Mouse (Mus musculus) neural tube, embryonic 14.5 days (tissue): Measurements from ENCODE around the gene Aco1. TPM values are rescaled to one million over a fixed set of nuclear protein-coding genes. Genes with fewer than 3 reads are reported as not detected.
"Not testable (repeated sequence)": the region's sequence is repeated elsewhere in the genome, so short reads cannot be mapped to it uniquely, and the experiment has no call there.

Experiments
- ATAC-seq: fragments of 200-750 bp; cut with Nextera tagmentation; 2 replicates; pipeline ENCODE4 v1.8.0; 2017; ENCODE audit warnings: low read depth, mild to moderate bottlenecking, moderate TSS enrichment, moderate library complexity
- H3K27ac ChIP-seq: fragments of 300-500 bp; sonication (generic); 2 replicates; pipeline ENCODE4 v1.5.1; 2014; ENCODE audit warnings: low read depth, mild to moderate bottlenecking, control low read depth, low read length, moderate library complexity, mixed read lengths
- H3K27me3 ChIP-seq: fragments of 300-500 bp; sonication (generic); 2 replicates; pipeline ENCODE4 v1.6.1; 2014; ENCODE audit warnings: low read length; ENCODE audit not compliant: control insufficient read depth, insufficient read depth
- H3K36me3 ChIP-seq: fragments of 300-500 bp; sonication (generic); 2 replicates; pipeline ENCODE4 v1.6.1; 2014; ENCODE audit warnings: low read length, mixed read lengths; ENCODE audit not compliant: control insufficient read depth, insufficient read depth
- H3K4me1 ChIP-seq: fragments of 300-500 bp; sonication (generic); 2 replicates; pipeline ENCODE4 v1.6.1; 2014; ENCODE audit warnings: low read length; ENCODE audit not compliant: control insufficient read depth, insufficient read depth
- H3K4me2 ChIP-seq: fragments of 300-500 bp; sonication (generic); 2 replicates; pipeline ENCODE4 v1.6.1; 2014; ENCODE audit warnings: mild to moderate bottlenecking, low read depth, low read length, control low read depth
- H3K4me3 ChIP-seq: fragments of 300-500 bp; sonication (generic); 2 replicates; pipeline ENCODE4 v1.5.1; 2014; ENCODE audit warnings: low read depth, low read length, control low read depth, mixed read lengths
- H3K9ac ChIP-seq: fragments of 300-500 bp; sonication (generic); replicated peaks from 2 replicates; pipeline ENCODE4 v1.6.1; 2014; ENCODE audit warnings: low read depth, mild to moderate bottlenecking, control low read depth, low read length, mixed read lengths
- H3K9me3 ChIP-seq: fragments of 300-500 bp; sonication (generic); 2 replicates; pipeline ENCODE4 v1.6.1; 2016; ENCODE audit warnings: low read length; ENCODE audit not compliant: control insufficient read depth
- WGBS: fragments of 180-500 bp; shearing (Covaris S2); extraction: QIAGEN DNeasy Blood & Tissue Kit; methylation state at CpG from one replicate; pipeline ENCODE4 v1.1.7; 2014; 5-methylcytosine and 5-hydroxymethylcytosine counted together
- polyA plus RNA-seq: library from polyadenylated mRNA; unstranded; fragments of >200 nt; fragmentation: Nextera tagmentation; extraction: Ambion mirVana; gene quantifications from 2 replicates; pipeline ENCODE4 v1.2.1, GENCODE M21; 2014

Aco1 gene
- polyA plus RNA-seq = 41.8 and 48.3 TPM in 2 replicates

GRCm38 (mm10) chr4:40142743-40143532 lies at the start of gene Aco1:
Gene Aco1 (plus strand): TSS chr4:40143081.
- H3K36me3 ChIP-seq = no peaks in the 10 kb centered on the region
- H3K4me1 ChIP-seq = peaks cover 12% of the 10 kb centered on the region
- H3K9me3 ChIP-seq = no peaks in the 10 kb centered on the region
- no peaks in the 10 kb centered on the region for H3K27me3 ChIP-seq
- peak; percentile 97 for ATAC-seq
- H3K4me2 ChIP-seq = peak within 1 kb of the TSS; percentile 61
- under 1% methylated on average over 46 of the region's 46 CpGs for WGBS
- H3K27ac ChIP-seq = peak within 1 kb of the TSS; percentile 91
- H3K9ac ChIP-seq = peak within 1 kb of the TSS; percentile 76
- peak within 1 kb of the TSS; percentile 93 for H3K4me3 ChIP-seq

GRCm38 (mm10) chr4:40094974-40095373 lies 47.9 kb upstream of the Aco1 start:
- Histone ChIP-seq H3K27ac (no peak overlapping the region), H3K36me3 (no peaks in the 10 kb centered on the region), H3K9ac (no peak overlapping the region), H3K4me2 (no peak overlapping the region), H3K4me1 (no peaks in the 10 kb centered on the region), H3K4me3 (no peak overlapping the region), H3K27me3 (no peaks in the 10 kb centered on the region), H3K9me3 (no peaks in the 10 kb centered on the region)
- 78% methylated on average over 2 of the region's 2 CpGs for WGBS
- no peak for ATAC-seq

GRCm38 (mm10) chr4:40102996-40103395 lies 39.9 kb upstream of the Aco1 start:
- no peak overlapping the region for H3K4me2 ChIP-seq
- ATAC-seq = no peak
- no peaks in the 10 kb centered on the region for H3K36me3 ChIP-seq
- no peak overlapping the region for H3K27ac ChIP-seq
- H3K9me3 ChIP-seq = no peaks in the 10 kb centered on the region
- H3K4me3 ChIP-seq = no peak overlapping the region
- 95% methylated on average over 1 of the region's 1 CpGs for WGBS
- no peaks in the 10 kb centered on the region for H3K27me3 ChIP-seq
- H3K9ac ChIP-seq = no peak overlapping the region
- no peaks in the 10 kb centered on the region for H3K4me1 ChIP-seq

GRCm38 (mm10) chr4:40106004-40106536 lies 36.8 kb upstream of the Aco1 start:
- no peak overlapping the region for H3K4me2 ChIP-seq
- no peak overlapping the region for H3K9ac ChIP-seq
- H3K27me3 ChIP-seq = no peaks in the 10 kb centered on the region
- 20% methylated on average over 8 of the region's 8 CpGs for WGBS
- H3K36me3 ChIP-seq = no peaks in the 10 kb centered on the region
- H3K9me3 ChIP-seq = no peaks in the 10 kb centered on the region
- no peak for ATAC-seq
- H3K27ac ChIP-seq = no peak overlapping the region
- H3K4me3 ChIP-seq = no peak overlapping the region
- no peaks in the 10 kb centered on the region for H3K4me1 ChIP-seq

GRCm38 (mm10) chr4:40108030-40108429 lies 34.9 kb upstream of the Aco1 start:
- no peak for ATAC-seq
- no peaks in the 10 kb centered on the region for H3K36me3 ChIP-seq
- WGBS = 88% methylated on average over 4 of the region's 4 CpGs

GRCm38 (mm10) chr4:40113173-40113572 lies 29.7 kb upstream of the Aco1 start:
- Histone ChIP-seq H3K27ac (no peak overlapping the region), H3K4me1 (no peaks in the 10 kb centered on the region), H3K36me3 (no peaks in the 10 kb centered on the region), H3K4me3 (no peak overlapping the region), H3K9me3 (no peaks in the 10 kb centered on the region), H3K27me3 (no peaks in the 10 kb centered on the region), H3K4me2 (no peak overlapping the region), H3K9ac (no peak overlapping the region)
- ATAC-seq = no peak
- 75% methylated on average over 1 of the region's 1 CpGs for WGBS

More at GRCm38 (mm10) chr4:40108030-40108429, 34.9 kb upstream of the Aco1 start:
- no peaks in the 10 kb centered on the region for H3K4me1 ChIP-seq
- H3K27ac ChIP-seq = no peak overlapping the region
- H3K27me3 ChIP-seq = no peaks in the 10 kb centered on the region
- no peaks in the 10 kb centered on the region for H3K9me3 ChIP-seq
- H3K4me2 ChIP-seq = no peak overlapping the region
- H3K9ac ChIP-seq = no peak overlapping the region
- H3K4me3 ChIP-seq = no peak overlapping the region

- Histone ChIP-seq H3K4me1 (no peaks in the 10 kb centered on the region), H3K4me3 (no peak overlapping the region), H3K36me3 (no peaks in the 10 kb centered on the region), H3K27ac (no peak overlapping the region), H3K4me2 (no peak overlapping the region), H3K9ac (no peak overlapping the region), H3K27me3 (no peaks in the 10 kb centered on the region), H3K9me3 (no peaks in the 10 kb centered on the region)
- no peak for ATAC-seq
- 73% methylated on average over 3 of the region's 3 CpGs for WGBS
Measured at GRCm38 (mm10) chr4:40121221-40121620, 21.7 kb upstream of the Aco1 start.

- 88% methylated on average over 1 of the region's 1 CpGs for WGBS
- H3K9ac ChIP-seq, H3K27ac ChIP-seq, H3K36me3 ChIP-seq, H3K4me3 ChIP-seq, H3K4me2 ChIP-seq, ATAC-seq, H3K4me1 ChIP-seq, H3K27me3 ChIP-seq, H3K9me3 ChIP-seq: not testable (repeated sequence)
Measured at GRCm38 (mm10) chr4:40122291-40122690, 20.6 kb upstream of the Aco1 start.

- ATAC-seq = peak; percentile 74; the same call in 1 of the 2 replicates
- no peaks in the 10 kb centered on the region for H3K4me1 ChIP-seq
- no peak overlapping the region for H3K9ac ChIP-seq
- no peaks in the 10 kb centered on the region for H3K27me3 ChIP-seq
- no peaks in the 10 kb centered on the region for H3K9me3 ChIP-seq
- no peak overlapping the region for H3K4me3 ChIP-seq
- no peak overlapping the region for H3K27ac ChIP-seq
- no peak overlapping the region for H3K4me2 ChIP-seq
- 21% methylated on average over 9 of the region's 9 CpGs for WGBS
- H3K36me3 ChIP-seq = no peaks in the 10 kb centered on the region
Measured at GRCm38 (mm10) chr4:40134468-40135102, 8.3 kb upstream of the Aco1 start.
